ENCODE assay signal across 16 mouse cellular contexts in the genomic region with DNA sequence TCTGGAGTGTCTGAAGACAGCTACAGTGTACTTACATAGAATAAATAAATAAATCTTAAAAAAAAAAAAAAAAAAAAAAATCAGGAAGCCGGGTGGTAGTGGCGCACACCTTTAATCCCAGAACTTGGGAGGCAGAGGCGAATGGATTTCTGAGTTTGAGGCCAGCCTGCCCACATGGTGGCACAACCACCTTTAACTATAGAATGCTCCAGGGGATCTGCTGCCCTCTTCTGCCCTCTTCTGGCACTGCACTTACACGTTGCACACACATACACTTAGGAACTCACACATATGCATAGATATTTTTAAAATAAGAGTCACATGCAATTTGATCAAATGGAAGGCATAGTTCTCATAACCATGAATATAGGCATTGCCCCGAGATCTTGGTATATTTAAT. TPM values are rescaled to one million over a fixed set of nuclear protein-coding genes. Genes with fewer than 3 reads are reported as not detected.
DNase-seq lines count a peak whose midpoint lies in the region; ATAC-seq and TF ChIP-seq lines count a peak whose summit lies in the region.
"Had no signal": no experiment of that assay in that cellular context is flagged by ENCODE, and none has a peak within 500 bp of the region (broad histone marks: within the 10 kb centered on the region; RNA-seq: fewer than 3 reads in every experiment).

No protein-coding gene starts in this region.

- POLR2A ChIA-PET in Patski (lab: Charles Lee) = no interaction called here

- TF ChIP-seq CTCF in kidney, adult 2 months (conservative IDR thresholded peaks at IDR 0.05; ENCODE audit: insufficient read depth, insufficient read length, low read depth, low read length) = 0 out of 2 replicates have a peak, but pooled peaks have one; percentile 17
- TF ChIP-seq CTCF in midbrain, postnatal 0 days (IDR thresholded peaks at IDR 0.05) = peak; percentile 36
- peak; percentile 33 for TF ChIP-seq CTCF in Patski (IDR thresholded peaks at IDR 0.05)
- TF ChIP-seq CTCF in stomach, postnatal 0 days (IDR thresholded peaks at IDR 0.05; ENCODE audit: low read depth) = peak; percentile 31; the same call in 1 of the 2 replicates

- no peak overlapping the region for H3K27ac ChIP-seq in kidney, adult 2 months (ENCODE audit: insufficient read depth, low read depth, low read length)
- H3K27ac ChIP-seq in midbrain, postnatal 0 days (ENCODE audit: low read depth, low read length) = no peak overlapping the region
- H3K27ac ChIP-seq in midbrain, embryonic 13.5 days = no peak overlapping the region
- no peak overlapping the region for H3K27ac ChIP-seq in stomach, postnatal 0 days (replicated peaks)
- H3K27ac ChIP-seq: embryonic facial prominence, embryonic 10.5 days; liver, embryonic 15.5 days; neural tube, embryonic 12.5 days had no signal

- H3K4me2 ChIP-seq in midbrain, postnatal 0 days (ENCODE audit: low read depth, low read length, poor library complexity, severe bottlenecking) = no peak overlapping the region
- H3K4me2 ChIP-seq in midbrain, embryonic 13.5 days (replicated peaks) = no peak overlapping the region
- no peak overlapping the region for H3K4me2 ChIP-seq in stomach, postnatal 0 days (replicated peaks; ENCODE audit: low read depth)
- H3K4me2 ChIP-seq: heart, embryonic 12.5 days; liver, embryonic 15.5 days; neural tube, embryonic 12.5 days had no signal

- no peaks in the 10 kb centered on the region for H3K9me3 ChIP-seq in midbrain, postnatal 0 days (ENCODE audit: low read length)
- no peaks in the 10 kb centered on the region for H3K9me3 ChIP-seq in midbrain, embryonic 13.5 days
- H3K9me3 ChIP-seq in stomach, postnatal 0 days (ENCODE audit: control insufficient read depth, low read length) = no peaks in the 10 kb centered on the region
- H3K9me3 ChIP-seq: embryonic facial prominence, embryonic 10.5 days; liver, embryonic 15.5 days; neural tube, embryonic 12.5 days had no signal

- TF ChIP-seq EP300 in stomach, postnatal 0 days (optimal IDR thresholded peaks at IDR 0.05) = no peak

- no peak for ATAC-seq in midbrain, postnatal 0 days (ENCODE audit: low FRiP score)
- ATAC-seq in midbrain, embryonic 13.5 days = no peak
- ATAC-seq in Patski = no peak
- ATAC-seq in stomach, postnatal 0 days (ENCODE audit: low FRiP score, low TSS enrichment) = no peak
- ATAC-seq: midbrain, embryonic 16.5 days had no signal

- H3K27me3 ChIP-seq in kidney, adult 2 months (replicated peaks; ENCODE audit: control insufficient read depth, insufficient read depth, low read length) = no peaks in the 10 kb centered on the region
- H3K27me3 ChIP-seq in midbrain, postnatal 0 days (ENCODE audit: insufficient read depth, low read length) = no peaks in the 10 kb centered on the region
- no peaks in the 10 kb centered on the region for H3K27me3 ChIP-seq in midbrain, embryonic 13.5 days
- H3K27me3 ChIP-seq in Patski = no peaks in the 10 kb centered on the region
- no peaks in the 10 kb centered on the region for H3K27me3 ChIP-seq in stomach, postnatal 0 days (ENCODE audit: control insufficient read depth, insufficient read depth, low read length)
- H3K27me3 ChIP-seq: heart, embryonic 12.5 days; liver, embryonic 15.5 days; neural tube, embryonic 12.5 days had no signal

- H3K4me1 ChIP-seq in kidney, adult 2 months (ENCODE audit: control insufficient read depth, insufficient read depth, low read length) = peaks cover 4% of the 10 kb centered on the region; the same call in 1 of the 2 replicates
- H3K4me1 ChIP-seq in midbrain, postnatal 0 days (ENCODE audit: insufficient read depth, low read length) = no peaks in the 10 kb centered on the region
- no peaks in the 10 kb centered on the region for H3K4me1 ChIP-seq in midbrain, embryonic 13.5 days (replicated peaks)
- no peaks in the 10 kb centered on the region for H3K4me1 ChIP-seq in stomach, postnatal 0 days (replicated peaks; ENCODE audit: control insufficient read depth, insufficient read depth)
- H3K4me1 ChIP-seq: liver, embryonic 15.5 days had no signal

- TF ChIP-seq POLR2A in kidney, adult 2 months (IDR thresholded peaks at IDR 0.05; ENCODE audit: low read depth, low read length) = no peak

- no peak overlapping the region for H3K9ac ChIP-seq in midbrain, postnatal 0 days (replicated peaks; ENCODE audit: low read length, poor library complexity, severe bottlenecking)
- no peak overlapping the region for H3K9ac ChIP-seq in midbrain, embryonic 13.5 days (replicated peaks)
- H3K9ac ChIP-seq in stomach, postnatal 0 days (ENCODE audit: low read length) = no peak overlapping the region
- H3K9ac ChIP-seq: heart, embryonic 12.5 days; liver, embryonic 15.5 days; neural tube, embryonic 12.5 days had no signal

- no peak for DNase-seq in kidney, adult 2 months
- no peak for DNase-seq in kidney, postnatal 10 days
- DNase-seq in midbrain, postnatal 0 days (ENCODE audit: low spot score) = no peak
- no peak for DNase-seq in Patski (ENCODE audit: low read depth, low spot score)
- DNase-seq in stomach, postnatal 0 days (ENCODE audit: low spot score) = no peak
- no peak for DNase-seq in cerebellum, adult 11-12 months
- no peak for DNase-seq in cerebellum, adult 11 months
- DNase-seq: adrenal gland, postnatal 25 days; cerebellum, postnatal 36 days; gastrocnemius, postnatal 36 days had no signal

- no peak overlapping the region for H3K4me3 ChIP-seq in kidney, adult 2 months (ENCODE audit: insufficient read depth, low read depth, low read length)
- no peak overlapping the region for H3K4me3 ChIP-seq in midbrain, postnatal 0 days (ENCODE audit: low read depth, low read length)
- H3K4me3 ChIP-seq in midbrain, embryonic 13.5 days (replicated peaks) = no peak overlapping the region
- no peak overlapping the region for H3K4me3 ChIP-seq in stomach, postnatal 0 days (ENCODE audit: low read depth, low read length)
- H3K4me3 ChIP-seq: embryonic facial prominence, embryonic 10.5 days; heart, embryonic 12.5 days; liver, embryonic 15.5 days; neural tube, embryonic 12.5 days had no signal

- H3K36me3 ChIP-seq in kidney, adult 2 months (ENCODE audit: control insufficient read depth, insufficient read depth, low read length) = no peaks in the 10 kb centered on the region
- no peaks in the 10 kb centered on the region for H3K36me3 ChIP-seq in midbrain, postnatal 0 days (ENCODE audit: insufficient read depth, low read length)
- H3K36me3 ChIP-seq in midbrain, embryonic 13.5 days = no peaks in the 10 kb centered on the region
- no peaks in the 10 kb centered on the region for H3K36me3 ChIP-seq in stomach, postnatal 0 days (ENCODE audit: control insufficient read depth, insufficient read depth, low read length)
- H3K36me3 ChIP-seq: liver, embryonic 15.5 days; neural tube, embryonic 12.5 days had no signal

- in situ Hi-C loops in Patski (cut with MboI; ENCODE audit: low pct_unique_long_range_greater_than_20kb) = no loop called here

- CTCF ChIA-PET in Patski (lab: Charles Lee) = interaction anchor here (1.0 kb wide), 1 partner anchor 19 kb away, joined by 3 read pairs; no protein-coding TSS in a partner anchor

- WGBS in kidney, adult 2 months = 96% methylated on average over 5 of the region's 5 CpGs
- WGBS in midbrain, postnatal 0 days = 96% methylated on average over 5 of the region's 5 CpGs
- WGBS in midbrain, embryonic 13.5 days = 97% methylated on average over 5 of the region's 5 CpGs
- 95% methylated on average over 5 of the region's 5 CpGs for WGBS in stomach, postnatal 0 days

RNA-seq across cellular contexts. Expression of a gene that starts 35.3 kb away (rescaled TPM):
- polyA plus RNA-seq in kidney, adult 2 months (2012; rRNA removed) = 2.1 and 2.3 TPM in 2 replicates
- 7.7 and 8.7 TPM in 2 replicates for total RNA-seq in midbrain, postnatal 0 days (2014; rRNA removed)
- 4.4 and 5.5 TPM in 2 replicates for polyA plus RNA-seq in midbrain, postnatal 0 days (2015; fragmentation: Nextera tagmentation; extraction: Ambion mirVana)
- 31.8 and 32.2 TPM in 2 replicates for polyA plus RNA-seq in midbrain, embryonic 13.5 days (2015; fragmentation: Nextera tagmentation; extraction: Ambion mirVana)
- 30.7 TPM for polyA plus RNA-seq in Patski (2021)
- 32.4 and 34.6 TPM in 2 replicates for polyA plus RNA-seq in stomach, postnatal 0 days (2015; fragmentation: Nextera tagmentation; extraction: Ambion mirVana)
